Mouse (Mus musculus): ENCODE measurements around the gene Esyt3. TPM values are rescaled to one million over a fixed set of nuclear protein-coding genes. Genes with fewer than 3 reads are reported as not detected.

The Esyt3 gene
- polyA plus RNA-seq, 1 experiment from 2014 or later = 0.58 TPM

- H3K4me1 ChIP-seq (ENCODE audit: control insufficient read depth, insufficient read depth, low read length) = peaks cover 4% of the 10 kb centered on the region; the same call in 1 of the 2 replicates
- no peaks in the 10 kb centered on the region for H3K9me3 ChIP-seq (ENCODE audit: control insufficient read depth, low read depth, low read length)
- no peak for ATAC-seq (ENCODE audit: insufficient number of reproducible peaks, insufficient read depth, low FRiP score, low read depth)
- 0 out of 2 replicates have a peak, but pooled peaks cover 12% of the 10 kb centered on the region for H3K27me3 ChIP-seq (ENCODE audit: control insufficient read depth, insufficient read depth, low read length)
- no peak overlapping the region for H3K27ac ChIP-seq (ENCODE audit: low read length)
- WGBS = 54% methylated on average over 8 of the region's 8 CpGs
- no peaks in the 10 kb centered on the region for H3K36me3 ChIP-seq (ENCODE audit: control insufficient read depth, insufficient read depth, low read length)
- H3K9ac ChIP-seq (replicated peaks; ENCODE audit: low read depth, low read length) = no peak overlapping the region
- no peak overlapping the region for H3K4me2 ChIP-seq (replicated peaks; ENCODE audit: low read depth, low read length)
- H3K4me3 ChIP-seq (ENCODE audit: low read depth, low read length) = no peak overlapping the region
Measured at GRCm38 (mm10) chr9:99363076-99363475, 4.7 kb upstream of the Esyt3 start.

- H3K27me3 ChIP-seq (ENCODE audit: control insufficient read depth, insufficient read depth, low read length) = peaks cover 21% of the 10 kb centered on the region; the same call in 1 of the 2 replicates
- H3K4me3 ChIP-seq (ENCODE audit: low read depth, low read length) = no peak overlapping the region
- 83% methylated on average over 9 of the region's 9 CpGs for WGBS
- H3K9ac ChIP-seq (replicated peaks; ENCODE audit: low read depth, low read length) = no peak overlapping the region
- no peak overlapping the region for H3K27ac ChIP-seq (ENCODE audit: low read length)
- no peaks in the 10 kb centered on the region for H3K36me3 ChIP-seq (ENCODE audit: control insufficient read depth, insufficient read depth, low read length)
- no peak overlapping the region for H3K4me2 ChIP-seq (replicated peaks; ENCODE audit: low read depth, low read length)
- no peak for ATAC-seq (ENCODE audit: insufficient number of reproducible peaks, insufficient read depth, low FRiP score, low read depth)
- peaks cover 12% of the 10 kb centered on the region; the same call in 1 of the 2 replicates for H3K4me1 ChIP-seq (ENCODE audit: control insufficient read depth, insufficient read depth, low read length)
- no peaks in the 10 kb centered on the region for H3K9me3 ChIP-seq (ENCODE audit: control insufficient read depth, low read depth, low read length)
Measured at GRCm38 (mm10) chr9:99361946-99362345, 3.6 kb upstream of the Esyt3 start.

- H3K9me3 ChIP-seq (ENCODE audit: control insufficient read depth, low read depth, low read length) = no peaks in the 10 kb centered on the region
- H3K27me3 ChIP-seq (ENCODE audit: control insufficient read depth, insufficient read depth, low read length) = peaks cover 28% of the 10 kb centered on the region
- WGBS = 86% methylated on average over 15 of the region's 15 CpGs
- no peak overlapping the region for H3K27ac ChIP-seq (ENCODE audit: low read length)
- no peak overlapping the region for H3K9ac ChIP-seq (replicated peaks; ENCODE audit: low read depth, low read length)
- ATAC-seq (ENCODE audit: insufficient number of reproducible peaks, insufficient read depth, low FRiP score, low read depth) = no peak
- peaks cover 12% of the 10 kb centered on the region; the same call in 1 of the 2 replicates for H3K4me1 ChIP-seq (ENCODE audit: control insufficient read depth, insufficient read depth, low read length)
- no peaks in the 10 kb centered on the region for H3K36me3 ChIP-seq (ENCODE audit: control insufficient read depth, insufficient read depth, low read length)
- H3K4me2 ChIP-seq (replicated peaks; ENCODE audit: low read depth, low read length) = no peak overlapping the region
- no peak overlapping the region for H3K4me3 ChIP-seq (ENCODE audit: low read depth, low read length)
Measured at GRCm38 (mm10) chr9:99359012-99359411, 655 bp upstream of the Esyt3 start.

- Histone ChIP-seq H3K36me3 (ENCODE audit: control insufficient read depth, insufficient read depth, low read length) (no peaks in the 10 kb centered on the region), H3K4me2 (replicated peaks; ENCODE audit: low read depth, low read length) (peak overlapping the region; percentile 97), H3K9me3 (ENCODE audit: control insufficient read depth, low read depth, low read length) (no peaks in the 10 kb centered on the region), H3K27me3 (ENCODE audit: control insufficient read depth, insufficient read depth, low read length) (peaks cover 28% of the 10 kb centered on the region), H3K4me1 (ENCODE audit: control insufficient read depth, insufficient read depth, low read length) (peaks cover 12% of the 10 kb centered on the region; the same call in 1 of the 2 replicates), H3K27ac (ENCODE audit: low read length) (no peak overlapping the region), H3K9ac (replicated peaks; ENCODE audit: low read depth, low read length) (peak overlapping the region; percentile 21; the same call in 1 of the 2 replicates), H3K4me3 (ENCODE audit: low read depth, low read length) (peak overlapping the region; percentile 44)
- WGBS = 4% methylated on average over 19 of the region's 19 CpGs
- peak; percentile 38; the same call in 1 of the 2 replicates for ATAC-seq (ENCODE audit: insufficient number of reproducible peaks, insufficient read depth, low FRiP score, low read depth)
Measured at GRCm38 (mm10) chr9:99357561-99357920, 816 bp downstream of the Esyt3 start.

GRCm38 (mm10) chr9:99355971-99356370 lies 2.4 kb downstream of the Esyt3 start:
- WGBS = 42% methylated on average over 5 of the region's 5 CpGs
- Histone ChIP-seq H3K27me3 (ENCODE audit: control insufficient read depth, insufficient read depth, low read length) (peaks cover 28% of the 10 kb centered on the region), H3K9me3 (ENCODE audit: control insufficient read depth, low read depth, low read length) (no peaks in the 10 kb centered on the region), H3K4me3 (ENCODE audit: low read depth, low read length) (no peak overlapping the region), H3K27ac (ENCODE audit: low read length) (no peak overlapping the region), H3K9ac (replicated peaks; ENCODE audit: low read depth, low read length) (no peak overlapping the region), H3K4me2 (replicated peaks; ENCODE audit: low read depth, low read length) (no peak overlapping the region), H3K36me3 (ENCODE audit: control insufficient read depth, insufficient read depth, low read length) (no peaks in the 10 kb centered on the region), H3K4me1 (ENCODE audit: control insufficient read depth, insufficient read depth, low read length) (peaks cover 15% of the 10 kb centered on the region; the same call in 1 of the 2 replicates)
- ATAC-seq (ENCODE audit: insufficient number of reproducible peaks, insufficient read depth, low FRiP score, low read depth) = no peak

- H3K9me3 ChIP-seq (ENCODE audit: control insufficient read depth, low read depth, low read length) = no peaks in the 10 kb centered on the region
- H3K4me2 ChIP-seq (replicated peaks; ENCODE audit: low read depth, low read length) = no peak overlapping the region
- no peak overlapping the region for H3K27ac ChIP-seq (ENCODE audit: low read length)
- no peak overlapping the region for H3K4me3 ChIP-seq (ENCODE audit: low read depth, low read length)
- peaks cover 28% of the 10 kb centered on the region for H3K27me3 ChIP-seq (ENCODE audit: control insufficient read depth, insufficient read depth, low read length)
- ATAC-seq (ENCODE audit: insufficient number of reproducible peaks, insufficient read depth, low FRiP score, low read depth) = no peak
- 60% methylated on average over 5 of the region's 5 CpGs for WGBS
- no peaks in the 10 kb centered on the region for H3K36me3 ChIP-seq (ENCODE audit: control insufficient read depth, insufficient read depth, low read length)
- no peak overlapping the region for H3K9ac ChIP-seq (replicated peaks; ENCODE audit: low read depth, low read length)
- H3K4me1 ChIP-seq (ENCODE audit: control insufficient read depth, insufficient read depth, low read length) = peaks cover 15% of the 10 kb centered on the region; the same call in 1 of the 2 replicates
Measured at GRCm38 (mm10) chr9:99354796-99355195, 3.6 kb downstream of the Esyt3 start.

- H3K9me3 ChIP-seq (ENCODE audit: control insufficient read depth, low read depth, low read length) = no peaks in the 10 kb centered on the region
- no peak for ATAC-seq (ENCODE audit: insufficient number of reproducible peaks, insufficient read depth, low FRiP score, low read depth)
- no peaks in the 10 kb centered on the region for H3K36me3 ChIP-seq (ENCODE audit: control insufficient read depth, insufficient read depth, low read length)
- H3K27me3 ChIP-seq (ENCODE audit: control insufficient read depth, insufficient read depth, low read length) = peaks cover 19% of the 10 kb centered on the region
- H3K9ac ChIP-seq (replicated peaks; ENCODE audit: low read depth, low read length) = no peak overlapping the region
- peaks cover 14% of the 10 kb centered on the region; the same call in 1 of the 2 replicates for H3K4me1 ChIP-seq (ENCODE audit: control insufficient read depth, insufficient read depth, low read length)
- no peak overlapping the region for H3K27ac ChIP-seq (ENCODE audit: low read length)
- H3K4me2 ChIP-seq (replicated peaks; ENCODE audit: low read depth, low read length) = no peak overlapping the region
- 70% methylated on average over 6 of the region's 6 CpGs for WGBS
- H3K4me3 ChIP-seq (ENCODE audit: low read depth, low read length) = no peak overlapping the region
Measured at GRCm38 (mm10) chr9:99353390-99353789, 5.0 kb downstream of the Esyt3 start.

- H3K9me3 ChIP-seq (ENCODE audit: control insufficient read depth, low read depth, low read length) = no peaks in the 10 kb centered on the region
- H3K4me2 ChIP-seq (replicated peaks; ENCODE audit: low read depth, low read length) = no peak overlapping the region
- H3K36me3 ChIP-seq (ENCODE audit: control insufficient read depth, insufficient read depth, low read length) = no peaks in the 10 kb centered on the region
- peaks cover 15% of the 10 kb centered on the region for H3K27me3 ChIP-seq (ENCODE audit: control insufficient read depth, insufficient read depth, low read length)
- no peak overlapping the region for H3K4me3 ChIP-seq (ENCODE audit: low read depth, low read length)
- peaks cover 9% of the 10 kb centered on the region; the same call in 1 of the 2 replicates for H3K4me1 ChIP-seq (ENCODE audit: control insufficient read depth, insufficient read depth, low read length)
- no peak overlapping the region for H3K27ac ChIP-seq (ENCODE audit: low read length)
- 68% methylated on average over 4 of the region's 4 CpGs for WGBS
- ATAC-seq (ENCODE audit: insufficient number of reproducible peaks, insufficient read depth, low FRiP score, low read depth) = no peak
- H3K9ac ChIP-seq (replicated peaks; ENCODE audit: low read depth, low read length) = no peak overlapping the region
Measured at GRCm38 (mm10) chr9:99352964-99353363, 5.4 kb downstream of the Esyt3 start.

GRCm38 (mm10) chr9:99345351-99345792 lies 13.0 kb downstream of the Esyt3 start:
- H3K9me3 ChIP-seq (ENCODE audit: control insufficient read depth, low read depth, low read length) = no peaks in the 10 kb centered on the region
- H3K36me3 ChIP-seq (ENCODE audit: control insufficient read depth, insufficient read depth, low read length) = no peaks in the 10 kb centered on the region
- 45% methylated on average over 4 of the region's 4 CpGs for WGBS
- no peak for ATAC-seq (ENCODE audit: insufficient number of reproducible peaks, insufficient read depth, low FRiP score, low read depth)
- no peaks in the 10 kb centered on the region for H3K27me3 ChIP-seq (ENCODE audit: control insufficient read depth, insufficient read depth, low read length)
- no peak overlapping the region for H3K4me2 ChIP-seq (replicated peaks; ENCODE audit: low read depth, low read length)
- no peak overlapping the region for H3K27ac ChIP-seq (ENCODE audit: low read length)
- H3K4me3 ChIP-seq (ENCODE audit: low read depth, low read length) = no peak overlapping the region
- no peak overlapping the region for H3K9ac ChIP-seq (replicated peaks; ENCODE audit: low read depth, low read length)
- H3K4me1 ChIP-seq (ENCODE audit: control insufficient read depth, insufficient read depth, low read length) = no peaks in the 10 kb centered on the region

Data from stomach, embryonic 14.5 days (tissue).